Mouse (Mus musculus): Measurements from ENCODE around the gene Fam120a.
A peak's percentile ranks its signal among the peaks of the same experiment; 100 is the strongest.

Fam120a gene

GRCm38 (mm10) chr13:48911426-48911825 lies 56.4 kb downstream of the Fam120a start:
- no peak for DNase-seq

- DNase-seq: no peak
Measured at GRCm38 (mm10) chr13:48905458-48905857, 62.4 kb downstream of the Fam120a start.

GRCm38 (mm10) chr13:48895376-48895775 lies 72.4 kb downstream of the Fam120a start:
- no peak for DNase-seq

GRCm38 (mm10) chr13:48890260-48890960 lies 77.4 kb downstream of the Fam120a start:
- DNase-seq: peak; percentile 40

- peak; percentile 98 for DNase-seq
Measured at GRCm38 (mm10) chr13:48878534-48878933, 89.3 kb downstream of the Fam120a start.

- DNase-seq: no peak
Measured at GRCm38 (mm10) chr13:48877805-48878204, 90.0 kb downstream of the Fam120a start.

GRCm38 (mm10) chr13:48872726-48873125 lies 95.1 kb downstream of the Fam120a start:
- DNase-seq: no peak

GRCm38 (mm10) chr13:48871887-48872606 lies 95.8 kb downstream of the Fam120a start:
- no peak for DNase-seq

GRCm38 (mm10) chr13:48870771-48871731 lies 96.8 kb downstream of the Fam120a start, which contains the start of gene Phf2:
Phf2 (minus strand) TSS chr13:48871119.
- DNase-seq: peak; percentile 41

- DNase-seq: peak; percentile 38
Measured at GRCm38 (mm10) chr13:48869950-48870770, 97.7 kb downstream of the Fam120a start.

- no peak for DNase-seq
Measured at GRCm38 (mm10) chr13:48869600-48869949, 98.2 kb downstream of the Fam120a start.

- no peak for DNase-seq
Measured at GRCm38 (mm10) chr13:48869088-48869487, 98.7 kb downstream of the Fam120a start.

GRCm38 (mm10) chr13:48864673-48865356 lies 103.0 kb downstream of the Fam120a start:
- no peak for DNase-seq

- DNase-seq: no peak
Measured at GRCm38 (mm10) chr13:48863556-48863955, 104.3 kb downstream of the Fam120a start.

- DNase-seq: no peak
Measured at GRCm38 (mm10) chr13:48861913-48862312, 105.9 kb downstream of the Fam120a start.

GRCm38 (mm10) chr13:48858779-48859178 lies 109.0 kb downstream of the Fam120a start:
- DNase-seq: no peak

- DNase-seq: no peak
Measured at GRCm38 (mm10) chr13:48858054-48858453, 109.8 kb downstream of the Fam120a start.

GRCm38 (mm10) chr13:48857246-48857932 lies 110.4 kb downstream of the Fam120a start:
- DNase-seq: no peak

- no peak for DNase-seq
Measured at GRCm38 (mm10) chr13:48853947-48854346, 113.9 kb downstream of the Fam120a start.

GRCm38 (mm10) chr13:48853475-48853874 lies 114.3 kb downstream of the Fam120a start:
- no peak for DNase-seq

GRCm38 (mm10) chr13:48852859-48853258 lies 115.0 kb downstream of the Fam120a start:
- DNase-seq: peak; percentile 30
